Mouse (Mus musculus) midbrain, postnatal 0 days (tissue): ENCODE data around the gene Yjefn3. TPM values are rescaled to one million over a fixed set of nuclear protein-coding genes. Genes with fewer than 3 reads are reported as not detected.
"Not testable (repeated sequence)": the region's sequence is repeated elsewhere in the genome, so short reads cannot be mapped to it uniquely, and the experiment has no call there.

Source experiments
- ATAC-seq: fragments of 200-750 bp; cut with Nextera tagmentation; 2 replicates; pipeline ENCODE4 v1.8.0; 2017; ENCODE audit warnings: moderate number of reproducible peaks, mild to moderate bottlenecking, moderate TSS enrichment, moderate library complexity; ENCODE audit not compliant: low FRiP score
- DNase-seq: peaks from one replicate; pipeline ENCODE4 v3.0.0-alpha.2; 2015; ENCODE audit warnings: low spot score
- H3K27ac ChIP-seq: fragments of 300-500 bp; sonication (generic); 2 replicates; pipeline ENCODE4 v1.5.1; 2014; ENCODE audit warnings: low read depth, mild to moderate bottlenecking, low read length, mixed read lengths
- H3K27me3 ChIP-seq: fragments of 300-500 bp; sonication (generic); 2 replicates; pipeline ENCODE4 v1.6.1; 2014; ENCODE audit warnings: low read length, control low read depth, mixed read lengths; ENCODE audit not compliant: insufficient read depth
- H3K36me3 ChIP-seq: fragments of 300-500 bp; sonication (generic); 2 replicates; pipeline ENCODE4 v1.6.1; 2014; ENCODE audit warnings: low read length, control low read depth, mixed read lengths; ENCODE audit not compliant: insufficient read depth
- H3K4me1 ChIP-seq: fragments of 300-500 bp; sonication (generic); 2 replicates; pipeline ENCODE4 v1.6.1; 2014; ENCODE audit warnings: mild to moderate bottlenecking, control low read depth, antibody characterized with exemption, low read length, mixed read lengths; ENCODE audit not compliant: insufficient read depth
- H3K4me2 ChIP-seq: fragments of 300-500 bp; sonication (generic); 2 replicates; pipeline ENCODE4 v1.6.1; 2014; ENCODE audit warnings: low read depth, mild to moderate bottlenecking, low read length, mixed read lengths; ENCODE audit not compliant: poor library complexity, severe bottlenecking
- H3K4me3 ChIP-seq: fragments of 300-500 bp; sonication (generic); 2 replicates; pipeline ENCODE4 v1.5.1; 2014; ENCODE audit warnings: low read depth, mild to moderate bottlenecking, low read length, moderate library complexity
- H3K9ac ChIP-seq: fragments of 300-500 bp; sonication (generic); replicated peaks from 2 replicates; pipeline ENCODE4 v1.6.1; 2014; ENCODE audit warnings: mild to moderate bottlenecking, low read length, moderate library complexity, mixed read lengths; ENCODE audit not compliant: poor library complexity, severe bottlenecking
- H3K9me3 ChIP-seq: fragments of 300-500 bp; sonication (generic); 2 replicates; pipeline ENCODE4 v1.6.1; 2016; ENCODE audit warnings: low read length, control low read depth
- CTCF ChIP-seq: IDR thresholded peaks from 2 replicates; pipeline ENCODE4 v1.5.1; 2016; ENCODE audit warnings: antibody characterized with exemption, mild to moderate bottlenecking
- WGBS: fragments of 180-500 bp; shearing (Covaris S2); extraction: QIAGEN DNeasy Blood & Tissue Kit; methylation state at CpG from one replicate; pipeline ENCODE4 v1.1.7; 2014; 5-methylcytosine and 5-hydroxymethylcytosine counted together
- polyA plus RNA-seq: library from polyadenylated mRNA; unstranded; fragments of >200 nt; fragmentation: Nextera tagmentation; extraction: Ambion mirVana; gene quantifications from 2 replicates; pipeline ENCODE4 v1.2.1, GENCODE M21; 2015
- total RNA-seq: library from RNA; depleted of rRNA; stranded (reverse); fragments of >200 nt; gene quantifications from 2 replicates; pipeline ENCODE4 v1.2.3, GENCODE M21; 2014; rRNA removed

Gene Yjefn3
- 7.6 and 8.0 TPM in 2 replicates for total RNA-seq
- 13.4 and 15.4 TPM in 2 replicates for polyA plus RNA-seq

DNA sequence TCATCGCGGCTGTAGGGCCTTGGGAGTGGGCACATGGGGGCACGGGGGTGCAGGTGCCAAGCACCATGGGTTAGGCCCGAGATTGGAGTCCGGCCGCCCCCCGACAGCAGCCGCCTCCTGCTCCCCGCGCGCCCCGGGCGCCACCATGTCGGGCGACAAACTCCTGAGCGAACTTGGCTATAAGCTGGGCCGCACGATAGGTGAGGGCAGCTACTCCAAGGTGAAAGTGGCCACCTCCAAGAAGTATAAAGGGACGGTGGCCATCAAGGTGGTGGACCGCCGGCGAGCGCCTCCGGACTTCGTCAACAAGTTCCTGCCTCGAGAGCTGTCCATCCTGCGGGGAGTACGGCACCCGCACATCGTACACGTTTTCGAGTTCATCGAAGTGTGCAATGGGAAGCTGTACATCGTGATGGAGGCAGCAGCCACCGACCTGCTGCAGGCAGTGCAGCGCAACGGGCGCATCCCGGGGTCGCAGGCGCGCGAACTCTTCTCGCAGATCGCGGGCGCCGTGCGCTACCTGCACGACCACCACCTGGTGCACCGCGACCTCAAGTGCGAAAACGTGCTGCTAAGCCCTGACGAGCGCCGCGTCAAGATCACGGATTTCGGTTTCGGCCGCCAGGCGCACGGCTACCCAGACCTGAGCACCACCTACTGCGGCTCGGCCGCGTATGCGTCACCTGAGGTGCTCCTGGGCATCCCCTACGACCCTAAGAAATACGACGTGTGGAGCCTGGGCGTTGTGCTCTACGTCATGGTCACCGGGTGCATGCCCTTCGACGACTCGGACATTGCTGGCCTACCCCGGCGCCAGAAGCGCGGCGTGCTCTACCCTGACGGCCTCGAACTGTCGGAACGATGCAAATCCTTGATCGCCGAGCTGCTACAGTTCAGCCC lies at the start of gene Yjefn3, which contains the start of the genes Tssk6 and Ndufa13:
Gene Yjefn3, minus strand, starts transcription at position 550 of the 900 bp plus-strand sequence.
Gene Tssk6, plus strand, starts transcription at position 22 of the 900 bp plus-strand sequence.
Gene Ndufa13, minus strand, starts transcription at position 396 of the 900 bp plus-strand sequence.
- no peaks in the 10 kb centered on the region for H3K36me3 ChIP-seq
- ATAC-seq: peak; percentile 47
- peak; percentile 38 for TF ChIP-seq CTCF
- 6% methylated on average over 88 of the region's 89 CpGs for WGBS
- H3K4me2 ChIP-seq: peak within 1 kb of the TSS; percentile 97
- H3K27me3 ChIP-seq: no peaks in the 10 kb centered on the region
- H3K9me3 ChIP-seq: no peaks in the 10 kb centered on the region
- H3K4me3 ChIP-seq: peak within 1 kb of the TSS; percentile 72
- H3K27ac ChIP-seq: peak within 1 kb of the TSS; percentile 90
- H3K4me1 ChIP-seq: peaks cover 18% of the 10 kb centered on the region; the same call in 1 of the 2 replicates
- DNase-seq: no peak
- peak within 1 kb of the TSS; percentile 83 for H3K9ac ChIP-seq

DNA sequence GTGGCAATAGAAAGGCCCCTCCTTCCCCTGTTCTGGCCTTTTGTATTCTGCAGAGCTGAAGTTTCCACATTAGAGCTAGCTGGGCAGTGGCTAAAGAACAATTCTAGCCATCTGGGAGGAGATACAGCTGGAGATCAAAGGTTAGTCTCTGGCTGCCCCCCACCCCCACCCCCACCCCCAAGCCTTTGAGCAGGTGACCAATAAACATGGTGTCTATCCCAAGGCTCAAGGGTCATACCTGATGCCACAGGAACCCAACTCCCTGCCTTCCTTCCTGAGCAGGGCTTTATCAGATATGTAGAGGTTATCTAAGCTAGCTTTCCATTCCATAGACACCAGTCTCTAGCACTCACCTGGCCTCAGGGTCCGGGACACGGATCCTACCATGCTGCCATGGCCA lies 47.8 kb upstream of the Yjefn3 start:
- ATAC-seq (no peak), DNase-seq (no peak)
- Histone ChIP-seq H3K4me3 (no peak overlapping the region), H3K27me3 (no peaks in the 10 kb centered on the region), H3K9ac (no peak overlapping the region), H3K9me3 (no peaks in the 10 kb centered on the region), H3K4me1 (no peaks in the 10 kb centered on the region), H3K27ac (no peak overlapping the region), H3K36me3 (no peaks in the 10 kb centered on the region; the same call in 1 of the 2 replicates), H3K4me2 (no peak overlapping the region)
- no peak for TF ChIP-seq CTCF
- WGBS: 94% methylated on average over 2 of the region's 2 CpGs

DNA sequence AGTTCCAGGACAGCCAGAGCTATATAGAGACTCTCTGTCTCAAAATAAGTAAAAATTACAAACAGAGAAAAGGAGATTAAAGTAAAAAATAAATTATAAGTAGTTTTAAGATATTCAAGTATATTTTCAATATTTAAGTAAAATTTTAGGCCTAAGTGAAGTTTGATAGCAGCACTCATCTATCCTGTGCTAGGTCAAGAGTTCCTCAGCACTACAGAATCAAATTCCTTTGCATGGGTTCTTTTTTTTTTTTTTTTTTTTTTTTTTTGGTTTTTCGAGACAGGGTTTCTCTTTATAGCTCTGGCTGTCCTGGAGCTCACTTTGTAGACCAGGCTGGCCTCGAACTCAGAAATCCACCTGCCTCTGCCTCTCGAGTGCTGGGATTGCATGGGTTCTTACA lies 40.0 kb upstream of the Yjefn3 start:
- H3K4me2 ChIP-seq, H3K4me3 ChIP-seq, H3K27ac ChIP-seq, DNase-seq, H3K9ac ChIP-seq, H3K4me1 ChIP-seq, H3K36me3 ChIP-seq, H3K9me3 ChIP-seq, H3K27me3 ChIP-seq, ATAC-seq: not testable (repeated sequence)
- 98% methylated on average over 2 of the region's 3 CpGs for WGBS

DNA sequence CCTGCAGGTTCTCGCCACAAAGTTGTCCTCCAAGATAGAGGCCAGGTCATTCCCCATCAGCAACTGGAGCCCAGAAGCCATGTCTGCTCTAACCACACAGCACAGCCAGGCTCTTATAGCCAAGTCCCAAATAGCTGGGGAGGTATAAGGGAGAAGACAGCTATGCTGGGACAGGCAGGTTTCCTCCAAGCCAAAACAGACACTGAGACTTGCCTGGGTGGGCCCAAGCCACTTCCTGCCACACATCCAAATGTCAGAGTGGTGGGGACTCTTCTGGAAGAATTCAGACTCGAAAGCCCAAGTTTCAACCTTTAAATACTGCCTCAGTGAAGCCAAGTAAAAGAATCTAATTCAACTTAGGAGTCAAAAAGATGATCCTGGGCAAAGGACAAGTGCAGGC lies 37.9 kb upstream of the Yjefn3 start:
- H3K4me3 ChIP-seq: no peak overlapping the region
- no peak overlapping the region for H3K4me2 ChIP-seq
- H3K27me3 ChIP-seq: no peaks in the 10 kb centered on the region
- DNase-seq: no peak
- H3K36me3 ChIP-seq: no peaks in the 10 kb centered on the region
- ATAC-seq: no peak
- H3K27ac ChIP-seq: no peak overlapping the region
- H3K4me1 ChIP-seq: no peaks in the 10 kb centered on the region
- no peaks in the 10 kb centered on the region for H3K9me3 ChIP-seq
- H3K9ac ChIP-seq: no peak overlapping the region
- TF ChIP-seq CTCF: no peak
- WGBS: 92% methylated on average over 2 of the region's 2 CpGs

DNA sequence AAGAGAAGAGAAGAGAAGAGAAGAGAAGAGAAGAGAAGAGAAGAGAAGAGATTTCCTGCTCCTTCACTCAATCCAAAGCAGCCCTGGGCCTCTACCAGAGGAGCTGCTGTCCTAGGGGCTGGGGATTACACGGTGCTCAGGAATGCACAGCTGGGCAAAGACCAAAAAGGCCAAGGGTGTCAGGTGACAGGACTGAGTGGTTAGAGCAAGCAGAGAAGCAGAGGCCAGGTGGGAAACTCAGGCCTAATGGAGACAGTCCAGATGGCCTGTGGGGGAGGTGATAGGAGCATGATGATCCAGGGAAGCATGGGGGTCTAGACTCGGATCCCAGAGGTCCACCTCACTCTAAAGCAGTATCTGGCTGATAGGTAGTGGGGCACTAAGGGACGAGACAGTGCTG lies 37.1 kb upstream of the Yjefn3 start:
- TF ChIP-seq CTCF: no peak
- DNase-seq (no peak), ATAC-seq (no peak)
- Histone ChIP-seq H3K4me1 (no peaks in the 10 kb centered on the region), H3K9ac (no peak overlapping the region), H3K4me2 (no peak overlapping the region), H3K9me3 (no peaks in the 10 kb centered on the region), H3K27me3 (no peaks in the 10 kb centered on the region), H3K36me3 (no peaks in the 10 kb centered on the region), H3K4me3 (no peak overlapping the region), H3K27ac (no peak overlapping the region)
- 65% methylated on average over 3 of the region's 3 CpGs for WGBS

DNA sequence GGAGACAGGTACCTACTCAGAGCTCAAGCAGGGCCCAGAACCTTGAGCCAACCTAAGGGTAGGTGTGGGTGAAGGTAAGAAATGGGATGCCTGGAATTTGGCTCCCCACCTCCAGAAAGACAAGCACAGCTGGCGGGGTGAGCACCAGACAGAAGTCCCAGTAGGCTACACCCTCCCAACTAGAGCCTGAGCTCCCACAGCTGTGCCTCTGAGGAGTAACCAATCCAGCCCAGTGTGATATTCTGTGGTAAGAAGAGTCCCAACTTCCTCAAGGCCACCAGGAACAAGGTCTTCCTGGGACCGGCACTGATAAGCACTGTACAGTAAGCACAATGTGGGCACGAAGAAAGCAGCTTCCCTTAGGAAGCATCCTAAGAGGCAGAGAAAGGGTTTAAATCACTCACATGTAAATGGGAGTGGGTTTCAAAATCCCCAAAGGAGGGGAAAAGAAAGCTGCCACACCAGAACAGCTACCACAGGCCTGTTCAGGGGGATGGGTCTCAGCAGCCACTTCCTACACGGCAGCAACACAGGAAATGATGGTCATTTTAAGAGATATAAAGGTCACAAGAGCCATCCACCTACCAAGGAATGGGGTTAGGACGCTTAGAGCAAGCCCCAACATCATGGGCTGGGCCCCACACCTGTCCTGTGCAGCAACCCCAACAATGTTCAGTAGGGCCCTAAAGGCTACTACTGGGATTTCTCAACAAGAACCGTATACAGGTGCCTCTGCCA lies 35.9 kb upstream of the Yjefn3 start:
- no peak overlapping the region for H3K4me2 ChIP-seq
- H3K27ac ChIP-seq: no peak overlapping the region
- no peaks in the 10 kb centered on the region for H3K36me3 ChIP-seq
- ATAC-seq: no peak
- no peak overlapping the region for H3K9ac ChIP-seq
- no peaks in the 10 kb centered on the region for H3K4me1 ChIP-seq
- H3K27me3 ChIP-seq: no peaks in the 10 kb centered on the region
- DNase-seq: no peak
- TF ChIP-seq CTCF: no peak
- WGBS: 91% methylated on average over 6 of the region's 6 CpGs
- no peak overlapping the region for H3K4me3 ChIP-seq
- H3K9me3 ChIP-seq: no peaks in the 10 kb centered on the region
